Mouse (Mus musculus) embryo, embryonic 11.5 days (tissue): Measurements from ENCODE around the gene Ninj1.
A peak's percentile ranks its signal among the peaks of the same experiment; 100 is the strongest.

Experiments
- DNase-seq: peaks from one replicate; pipeline ENCODE4 v3.0.0-alpha.2; 2012; ENCODE audit warnings: low read depth, low spot score

Ninj1 gene

GRCm38 (mm10) chr13:49196211-49196610 is 8.9 kb downstream of the Ninj1 start:
- no peak for DNase-seq

GRCm38 (mm10) chr13:49196766-49197165 is 9.5 kb downstream of the Ninj1 start:
- no peak for DNase-seq

GRCm38 (mm10) chr13:49198734-49199133 is 11.4 kb downstream of the Ninj1 start:
- DNase-seq: no peak

- DNase-seq: no peak
Observed at GRCm38 (mm10) chr13:49199891-49200290, 12.6 kb downstream of the Ninj1 start.

GRCm38 (mm10) chr13:49200688-49201087 is 13.4 kb downstream of the Ninj1 start:
- no peak for DNase-seq

- no peak for DNase-seq
Observed at GRCm38 (mm10) chr13:49202556-49202955, 15.3 kb downstream of the Ninj1 start.

GRCm38 (mm10) chr13:49205381-49205998 is 18.2 kb downstream of the Ninj1 start:
- peak; percentile 59 for DNase-seq

GRCm38 (mm10) chr13:49206341-49206740 is 19.1 kb downstream of the Ninj1 start:
- no peak for DNase-seq

GRCm38 (mm10) chr13:49209306-49209705 is 22.0 kb downstream of the Ninj1 start:
- DNase-seq: no peak

GRCm38 (mm10) chr13:49212711-49213500 is 25.6 kb downstream of the Ninj1 start:
- no peak for DNase-seq

- no peak for DNase-seq
Observed at GRCm38 (mm10) chr13:49213531-49213932, 26.2 kb downstream of the Ninj1 start.

- no peak for DNase-seq
Observed at GRCm38 (mm10) chr13:49214454-49214853, 27.2 kb downstream of the Ninj1 start.

GRCm38 (mm10) chr13:49215128-49215503 is 27.8 kb downstream of the Ninj1 start:
- DNase-seq: no peak

- peak; percentile 89 for DNase-seq
Observed at GRCm38 (mm10) chr13:49215504-49216219, 28.4 kb downstream of the Ninj1 start, which contains the start of gene Card19. TSS of gene Card19 (minus strand) at chr13:49216037.

GRCm38 (mm10) chr13:49216220-49216552 is 28.9 kb downstream of the Ninj1 start:
- DNase-seq: no peak

GRCm38 (mm10) chr13:49216808-49217561 is 29.7 kb downstream of the Ninj1 start:
- DNase-seq: no peak

- no peak for DNase-seq
Observed at GRCm38 (mm10) chr13:49218651-49219050, 31.4 kb downstream of the Ninj1 start.

- no peak for DNase-seq
Observed at GRCm38 (mm10) chr13:49219367-49219766, 32.1 kb downstream of the Ninj1 start.

GRCm38 (mm10) chr13:49220912-49221311 is 33.6 kb downstream of the Ninj1 start:
- DNase-seq: no peak

GRCm38 (mm10) chr13:49224314-49224713 is 37.0 kb downstream of the Ninj1 start:
- DNase-seq: no peak

GRCm38 (mm10) chr13:49224729-49225128 is 37.4 kb downstream of the Ninj1 start:
- DNase-seq: no peak

GRCm38 (mm10) chr13:49225159-49225558 is 37.9 kb downstream of the Ninj1 start:
- no peak for DNase-seq
